Mouse (Mus musculus): ENCODE results near the gene Blzf1.

DNA sequence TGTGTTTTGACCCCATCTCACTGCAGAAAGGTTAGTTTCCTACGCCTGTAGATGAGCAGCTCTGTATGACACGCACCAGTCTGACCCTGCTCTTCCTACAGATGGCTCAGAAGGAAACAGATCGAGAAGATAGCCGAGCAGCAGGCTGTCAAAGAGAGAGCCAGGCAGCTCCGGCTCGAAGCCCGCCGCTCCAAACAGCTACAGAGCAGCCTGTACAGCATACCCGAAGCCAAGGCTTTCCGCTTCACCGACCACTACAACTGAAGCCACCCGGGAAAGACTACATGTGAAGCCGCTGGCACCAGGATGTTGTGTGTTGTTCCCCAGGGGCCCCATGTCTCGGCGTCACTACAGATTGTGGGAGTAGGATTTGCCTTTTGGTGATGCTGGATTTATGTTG, 19.9 kb downstream of the Blzf1 start:
- TF ChIP-seq POLR2A (IDR thresholded peaks at IDR 0.05; ENCODE audit: low read depth, low read length) (no peak), CTCF (IDR thresholded peaks at IDR 0.05; ENCODE audit: extremely low read depth, insufficient read depth, insufficient read length, insufficient replicate concordance) (no peak)

All from spleen, adult 2 months (tissue).